In genomic region chr13:43530129-43530831, GRCm38 (mm10) we compare ENCODE assay signal across 8 mouse cellular contexts. TPM values are rescaled to one million over a fixed set of nuclear protein-coding genes. Genes with fewer than 3 reads are reported as not detected.
A peak's percentile ranks its signal among the peaks of the same experiment; 100 is the strongest.
DNase-seq lines count a peak whose midpoint lies in the region; ATAC-seq and TF ChIP-seq lines count a peak whose summit lies in the region.

No protein-coding gene starts in this region.

- ATAC-seq in hindbrain, embryonic 11.5 days (ENCODE audit: low FRiP score) = no peak
- ATAC-seq in midbrain, embryonic 13.5 days = no peak

- peaks cover 6% of the 10 kb centered on the region; the same call in 1 of the 2 replicates for H3K4me1 ChIP-seq in hindbrain, embryonic 11.5 days (replicated peaks; ENCODE audit: control insufficient read depth, insufficient read depth, low read length)
- peaks cover 43% of the 10 kb centered on the region for H3K4me1 ChIP-seq in midbrain, embryonic 13.5 days (replicated peaks)
- H3K4me1 ChIP-seq in thymus, adult 2 months (replicated peaks; ENCODE audit: control insufficient read depth, insufficient read depth, low read length) = peaks cover 13% of the 10 kb centered on the region

- no peak overlapping the region for H3K4me2 ChIP-seq in hindbrain, embryonic 11.5 days (replicated peaks; ENCODE audit: low read depth, low read length)
- peak overlapping the region; percentile 26 for H3K4me2 ChIP-seq in midbrain, embryonic 13.5 days (replicated peaks)

- no peak for TF ChIP-seq POLR2A in thymus, adult 2 months (IDR thresholded peaks at IDR 0.05; ENCODE audit: control insufficient read depth, extremely low read depth, insufficient read depth, low read length, poor library complexity)

- no peak overlapping the region for H3K4me3 ChIP-seq in hindbrain, embryonic 11.5 days (ENCODE audit: low read depth, low read length)
- no peak overlapping the region for H3K4me3 ChIP-seq in midbrain, embryonic 13.5 days (replicated peaks)
- H3K4me3 ChIP-seq in thymus, adult 2 months (ENCODE audit: control insufficient read depth, insufficient read depth, low read length) = no peak overlapping the region

- H3K9me3 ChIP-seq in hindbrain, embryonic 11.5 days (ENCODE audit: control insufficient read depth, low read length) = no peaks in the 10 kb centered on the region
- no peaks in the 10 kb centered on the region for H3K9me3 ChIP-seq in midbrain, embryonic 13.5 days

- peak overlapping the region; percentile 84; the same call in 1 of the 2 replicates for H3K27ac ChIP-seq in hindbrain, embryonic 11.5 days (ENCODE audit: low read depth, low read length)
- H3K27ac ChIP-seq in midbrain, embryonic 13.5 days = peak overlapping the region; percentile 87
- no peak overlapping the region for H3K27ac ChIP-seq in thymus, adult 2 months (ENCODE audit: control insufficient read depth, insufficient read depth, low read length)

- DNase-seq in heart, adult 11 months = peak; percentile 92
- DNase-seq in heart, adult 8-10 months (ENCODE audit: low spot score) = no peak
- peak; percentile 19 for DNase-seq in embryo, embryonic 9.5 days (ENCODE audit: extremely low spot score)
- peak; percentile 27 for DNase-seq in hindbrain, embryonic 11.5 days (ENCODE audit: low spot score)
- no peak for DNase-seq in cerebellum, postnatal 25 days
- DNase-seq in thymus, adult 2 months = no peak
- DNase-seq in kidney, postnatal 4 days = no peak

- H3K27me3 ChIP-seq in hindbrain, embryonic 11.5 days (ENCODE audit: control insufficient read depth, insufficient read depth, low read length) = no peaks in the 10 kb centered on the region
- no peaks in the 10 kb centered on the region for H3K27me3 ChIP-seq in midbrain, embryonic 13.5 days
- no peaks in the 10 kb centered on the region for H3K27me3 ChIP-seq in thymus, adult 2 months (ENCODE audit: control insufficient read depth, insufficient read depth, low read length)

- H3K9ac ChIP-seq in hindbrain, embryonic 11.5 days (ENCODE audit: low read depth, low read length) = no peak overlapping the region
- 0 out of 2 replicates have a peak overlapping the region, but pooled peaks have one; percentile 16 for H3K9ac ChIP-seq in midbrain, embryonic 13.5 days (replicated peaks)

- TF ChIP-seq CTCF in thymus, adult 2 months (IDR thresholded peaks at IDR 0.05; ENCODE audit: borderline replicate concordance, control insufficient read depth, extremely low read depth, insufficient read depth, low read length, poor library complexity) = no peak

- 64% methylated on average over 14 of the region's 14 CpGs for WGBS in hindbrain, embryonic 11.5 days
- WGBS in midbrain, embryonic 13.5 days = 56% methylated on average over 14 of the region's 14 CpGs
- 54% methylated on average over 14 of the region's 14 CpGs for WGBS in thymus, adult 2 months

- no peaks in the 10 kb centered on the region for H3K36me3 ChIP-seq in hindbrain, embryonic 11.5 days (ENCODE audit: control insufficient read depth, insufficient read depth, low read length)
- H3K36me3 ChIP-seq in midbrain, embryonic 13.5 days = no peaks in the 10 kb centered on the region
- H3K36me3 ChIP-seq in thymus, adult 2 months (ENCODE audit: control insufficient read depth, insufficient read depth, low read length) = no peaks in the 10 kb centered on the region

RNA-seq across cellular contexts. Expression of gene Mcur1, which starts 29.7 kb away (rescaled TPM):
- 10 to 100 TPM; 43.2 to 51.2 (median 48.7) TPM for total RNA-seq in heart, adult 8-10 months (2022)
- polyA plus RNA-seq in hindbrain, embryonic 11.5 days (2014; fragmentation: Nextera tagmentation; extraction: Ambion mirVana) = 9.8 and 10.8 TPM in 2 replicates
- 8.1 and 8.2 TPM in 2 replicates for polyA plus RNA-seq in midbrain, embryonic 13.5 days (2015; fragmentation: Nextera tagmentation; extraction: Ambion mirVana)
- polyA plus RNA-seq in thymus, adult 2 months (2012; rRNA removed) = 18.0 and 28.2 TPM in 2 replicates

RNA-seq across cellular contexts. Expression of gene Ranbp9, which starts 49.2 kb away (rescaled TPM):
- total RNA-seq in heart, adult 8-10 months (2022) = 10 to 100 TPM; 35.9 to 46.7 (median 41.6) TPM
- polyA plus RNA-seq in hindbrain, embryonic 11.5 days (2014; fragmentation: Nextera tagmentation; extraction: Ambion mirVana) = 13.5 and 22.9 TPM in 2 replicates
- polyA plus RNA-seq in midbrain, embryonic 13.5 days (2015; fragmentation: Nextera tagmentation; extraction: Ambion mirVana) = 11.7 and 14.4 TPM in 2 replicates
- polyA plus RNA-seq in thymus, adult 2 months (2012; rRNA removed) = 26.7 and 35.6 TPM in 2 replicates

Comparison
In these comparisons a context has a peak if more than half of its experiments do, and no peak if none do; other contexts are left out.
1. DNase-seq: peak in heart, adult 11 months (single experiment), embryo, embryonic 9.5 days (single experiment) and hindbrain, embryonic 11.5 days (single experiment); none in heart, adult 8-10 months (single experiment), cerebellum, postnatal 25 days (0 of 2), thymus, adult 2 months (single experiment) and kidney, postnatal 4 days (0 of 2).